Mouse (Mus musculus): Measurements from ENCODE around the gene Pxn.

DNA sequence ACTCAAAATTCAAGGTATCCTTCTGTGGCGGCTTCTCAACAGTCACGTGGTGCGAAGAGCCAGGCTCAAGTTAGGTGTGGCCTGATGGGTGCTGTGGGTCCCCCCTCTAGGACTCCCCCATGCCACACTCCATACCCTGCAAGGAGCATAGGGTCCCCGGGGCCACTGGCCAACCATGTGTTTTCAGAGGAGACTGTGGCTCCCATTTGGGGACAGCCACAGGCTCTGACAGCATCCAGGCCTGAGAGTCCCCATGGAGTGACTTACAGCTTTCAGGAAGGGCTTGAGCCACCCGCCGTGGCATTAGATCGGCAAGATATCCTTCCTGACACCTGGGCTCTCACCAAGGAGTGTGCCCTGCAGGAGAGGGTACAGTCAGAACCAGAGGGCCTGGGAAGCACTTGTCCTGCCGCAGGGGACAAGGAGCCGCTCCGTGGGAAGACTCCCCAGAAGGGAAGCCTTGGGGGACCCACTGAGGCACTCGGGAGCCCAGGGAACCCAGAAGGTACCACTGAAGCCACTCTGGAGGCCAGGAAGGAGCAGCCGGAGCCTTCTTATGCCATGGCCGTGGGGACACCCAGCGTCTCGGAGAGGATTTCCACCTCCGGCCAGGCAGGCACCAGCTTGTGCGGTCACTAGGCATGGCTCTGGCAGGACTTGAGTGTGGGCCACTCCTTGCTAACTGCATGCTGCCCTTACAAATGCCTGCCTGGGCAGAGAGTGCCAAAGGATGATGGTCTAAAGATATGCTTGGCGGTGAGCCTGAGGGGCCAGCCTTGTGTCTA lies 42.2 kb downstream of the Pxn start:
- TF ChIP-seq POLR2A (IDR thresholded peaks at IDR 0.05; ENCODE audit: borderline replicate concordance, extremely low read depth, insufficient read depth, insufficient read length, poor library complexity, severe bottlenecking): no peak
- no peak for TF ChIP-seq CTCF (IDR thresholded peaks at IDR 0.05; ENCODE audit: borderline replicate concordance, extremely low read depth, insufficient read depth, insufficient read length)
